Mouse (Mus musculus): ENCODE results near the gene Slc2a8.

- no peak for TF ChIP-seq POLR2A (IDR thresholded peaks at IDR 0.05; ENCODE audit: borderline replicate concordance, control insufficient read depth, low read depth, low read length)
- no peak for TF ChIP-seq CTCF (IDR thresholded peaks at IDR 0.05; ENCODE audit: control insufficient read depth, insufficient read depth, low read length)
Measured at GRCm38 (mm10) chr2:32963544-32963943, 18.3 kb downstream of the Slc2a8 start.

All from bone marrow, adult 2 months (tissue).